Mouse (Mus musculus): Measurements from ENCODE around the gene Fgf3. TPM values are rescaled to one million over a fixed set of nuclear protein-coding genes. Genes with fewer than 3 reads are reported as not detected.

Fgf3 gene
- total RNA-seq, 2 experiments from 2014 or later: 0.37 to 2.1 TPM

Other genes starting within 250 kb of the Fgf3 start
- not detected in 2 replicates for gene Ano1, start 86.1 kb upstream of the Fgf3 start, total RNA-seq (2015)
- not detected in 2 replicates for gene Ano1, start 86.1 kb upstream of the Fgf3 start, total RNA-seq (2017)
- gene Fgf4, start 9.3 kb downstream of the Fgf3 start, total RNA-seq (2015): not detected in 2 replicates
- gene Fgf4, start 9.3 kb downstream of the Fgf3 start, total RNA-seq (2017): not detected in 2 replicates
- gene Fgf15, start 58.4 kb downstream of the Fgf3 start, total RNA-seq (2015): not detected in 2 replicates
- not detected in 2 replicates for gene Fgf15, start 58.4 kb downstream of the Fgf3 start, total RNA-seq (2017)
- 10.2 and 10.3 TPM in 2 replicates for gene LTO1, start 77.0 kb downstream of the Fgf3 start, total RNA-seq (2015)
- 27.4 and 42.9 TPM in 2 replicates for gene LTO1, start 77.0 kb downstream of the Fgf3 start, total RNA-seq (2017)
- gene Ccnd1, start 101.8 kb downstream of the Fgf3 start, total RNA-seq (2015): 8.6 and 10.3 TPM in 2 replicates
- 9.5 and 12.5 TPM in 2 replicates for gene Ccnd1, start 101.8 kb downstream of the Fgf3 start, total RNA-seq (2017)

Data from megakaryocyte progenitor cell, adult 5-6 weeks (primary cell).